Mouse (Mus musculus) left cerebral cortex, adult 9 months (tissue): ENCODE results near the gene Rlf.

Source experiments
- DNase-seq, 2 experiments: peaks; one replicate each; pipeline ENCODE4 v3.0.0; 2022; ENCODE audit warnings: low spot score in 2 of 2

The Rlf gene

DNA sequence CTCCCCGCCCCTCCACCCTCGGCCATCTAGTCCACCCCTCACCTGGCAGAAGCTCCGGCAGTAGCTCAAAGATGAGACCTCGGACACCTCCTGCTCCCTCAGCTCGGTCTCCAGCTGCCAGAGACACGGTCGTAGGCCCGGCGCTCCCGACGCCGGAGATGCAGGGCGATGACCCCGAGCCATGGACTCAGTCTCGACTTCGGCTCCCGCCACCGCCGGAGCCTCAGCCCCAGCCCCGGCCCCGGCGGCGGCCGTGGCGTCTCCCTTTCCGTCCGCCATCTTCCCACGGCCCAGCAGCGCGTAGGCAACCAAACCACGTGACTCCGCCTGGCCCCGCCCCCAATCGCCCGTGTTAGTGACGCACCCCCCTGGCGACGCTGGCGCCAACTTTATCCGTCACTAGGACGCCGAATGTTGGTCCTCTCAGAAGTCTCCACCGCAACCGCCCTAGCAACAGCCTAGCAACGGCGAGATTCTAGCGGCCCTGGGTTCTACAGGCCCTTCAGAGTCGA, at the start of gene Rlf:
Gene Rlf, minus strand, starts transcription at position 292 of the 512 bp plus-strand sequence.
- peak; percentile 95 to 99 for DNase-seq

DNA sequence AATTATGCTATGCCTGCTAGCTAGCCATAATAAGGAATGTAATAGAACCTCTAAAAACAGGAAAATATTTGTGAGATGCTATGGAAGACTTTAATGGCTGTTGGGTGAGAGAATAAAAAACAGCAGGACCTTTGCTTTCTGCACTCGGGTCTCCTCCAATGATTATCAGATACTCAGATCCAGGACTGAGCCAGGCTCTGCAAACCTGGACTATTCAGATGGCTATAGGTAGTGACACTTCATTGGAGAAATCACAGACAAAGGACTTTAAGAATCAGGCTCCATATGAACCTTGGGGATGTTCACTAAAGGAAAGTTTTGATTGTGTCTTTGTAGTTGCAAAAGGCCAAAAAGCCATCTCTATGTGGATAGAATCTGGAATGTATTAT, 26.7 kb upstream of the Rlf start:
- no peak for DNase-seq

DNA sequence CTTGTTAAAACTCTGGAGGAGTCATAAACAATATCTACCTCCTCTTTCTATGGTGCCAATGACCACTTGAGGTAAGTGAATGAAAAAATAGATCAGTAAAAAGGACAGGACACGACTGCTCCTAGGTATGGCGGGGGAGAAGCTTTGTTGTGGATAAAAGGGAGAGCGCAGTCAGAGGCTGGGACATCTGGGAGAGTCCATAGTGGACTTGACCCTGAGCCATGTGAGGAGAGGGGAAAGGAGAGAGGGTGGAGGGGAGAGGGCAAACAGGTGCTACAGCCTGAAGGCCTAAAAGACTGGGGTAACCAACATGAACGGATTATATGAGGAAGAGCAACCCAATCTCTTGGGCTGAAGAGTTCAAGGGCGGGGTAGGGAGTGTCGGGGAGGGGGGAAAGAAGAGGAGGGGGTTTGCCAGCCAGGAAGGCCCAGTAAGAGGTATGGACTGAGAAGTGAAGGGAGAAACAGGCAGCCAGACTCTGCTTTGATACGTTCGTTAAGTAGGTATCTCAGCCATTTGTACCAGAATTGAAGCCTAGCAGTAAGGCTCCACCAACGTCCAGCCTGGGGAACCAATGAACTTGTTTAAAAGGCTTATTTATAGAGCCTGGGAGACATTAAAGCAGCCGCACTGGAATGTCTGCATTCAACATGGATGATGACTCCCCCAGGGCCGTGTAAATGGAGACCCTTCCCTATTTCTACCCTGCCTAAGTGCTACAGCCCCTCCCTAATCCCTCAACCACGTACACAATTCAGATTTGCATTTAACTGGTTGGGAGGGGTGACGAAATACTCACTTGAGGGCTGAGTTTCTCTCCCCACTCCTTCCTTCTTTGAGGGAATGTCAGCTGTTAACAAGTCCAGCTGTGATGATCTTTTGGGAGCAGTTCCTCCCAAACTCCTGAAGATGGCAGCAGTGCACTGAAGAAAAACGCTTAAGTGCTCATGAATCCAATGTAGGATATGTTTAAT, 26.0 kb upstream of the Rlf start:
- DNase-seq: no peak

GRCm38 (mm10) chr4:121239878-121240277, 25.0 kb upstream of the Rlf start:
- no peak for DNase-seq

DNA sequence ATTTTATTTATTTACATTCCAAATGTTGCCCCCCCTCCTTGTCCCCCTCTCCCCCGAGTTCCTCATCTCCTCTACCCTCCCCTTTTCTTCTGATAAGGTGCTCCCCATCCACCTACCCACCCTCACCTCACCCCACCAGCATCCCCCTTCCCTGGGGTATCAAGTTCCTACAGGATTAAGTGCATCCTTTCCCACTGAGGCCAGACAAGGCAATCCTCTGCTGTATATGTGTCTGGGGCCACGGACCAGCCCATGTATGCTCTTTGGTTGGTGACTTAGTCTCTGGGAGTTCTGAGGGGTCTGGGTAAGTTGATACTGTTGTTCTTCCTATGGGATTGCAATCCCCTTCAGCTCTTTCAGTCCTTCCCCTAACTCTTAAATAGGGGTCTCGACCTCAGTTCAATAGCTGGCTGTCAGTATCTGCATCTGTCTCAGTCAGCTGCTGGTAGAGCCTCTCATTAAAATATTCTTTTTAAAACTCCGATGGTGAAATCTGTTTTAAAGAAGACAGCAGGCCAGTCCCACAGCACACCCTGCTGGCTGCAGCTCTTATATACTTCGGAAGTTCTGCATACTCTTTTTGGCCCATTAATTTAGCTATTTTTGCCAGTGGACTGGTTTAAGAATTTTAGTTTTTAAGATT, 17.0 kb upstream of the Rlf start:
- DNase-seq: peak in 1 of 2 experiments; percentile 52

DNA sequence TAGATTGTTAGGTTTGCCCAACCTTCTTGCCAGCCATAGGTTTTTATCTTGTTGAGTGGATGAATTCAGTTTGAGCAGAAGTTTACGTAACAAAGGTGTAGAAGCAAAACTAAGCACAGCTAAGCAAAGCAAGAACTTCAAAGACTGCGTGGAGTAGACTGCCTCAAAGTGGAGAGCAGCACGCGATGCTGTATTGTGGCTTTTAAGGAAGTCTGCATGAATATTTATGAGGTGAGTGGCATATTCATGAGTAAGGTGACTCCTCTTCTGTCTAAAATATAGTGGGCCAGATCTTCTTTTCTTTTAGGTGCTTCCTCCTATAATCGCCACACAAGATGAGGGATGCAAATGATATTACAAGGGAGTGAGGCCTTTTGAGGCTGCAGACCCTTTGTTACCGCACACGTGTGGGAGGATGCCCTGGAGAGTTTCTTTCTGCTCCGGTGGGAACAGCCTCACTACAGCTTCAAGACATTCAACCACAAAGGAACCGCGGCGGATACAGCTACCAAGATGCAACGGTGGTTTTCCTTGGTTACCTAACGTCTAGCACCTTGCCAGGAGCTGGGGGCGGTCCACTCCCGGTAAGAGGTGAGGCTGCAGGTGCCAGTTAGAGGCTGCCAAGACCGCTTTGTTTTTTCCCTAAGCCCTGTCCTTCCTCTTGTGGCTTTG, 16.2 kb upstream of the Rlf start:
- no peak for DNase-seq

DNA sequence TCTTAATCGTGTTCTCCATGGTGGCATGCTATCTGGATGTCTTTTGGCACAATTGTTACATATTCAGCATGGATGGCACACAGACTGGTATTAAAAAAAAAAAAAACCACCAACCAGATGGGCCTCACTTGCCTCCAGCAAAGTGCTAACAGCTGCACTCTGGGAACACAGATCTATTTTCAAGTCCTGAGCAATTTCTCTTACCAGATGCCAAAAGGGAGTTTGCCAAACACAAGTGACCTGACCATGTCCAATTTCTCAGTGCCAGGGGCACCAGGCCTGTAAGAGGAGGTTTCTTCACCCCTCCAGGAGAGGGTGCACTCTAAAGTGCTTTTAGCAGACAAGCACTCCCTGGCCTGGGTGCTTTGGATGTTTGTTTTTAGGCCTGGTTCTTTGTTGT, 12.2 kb upstream of the Rlf start:
- peak in 1 of 2 experiments; percentile 28 for DNase-seq

GRCm38 (mm10) chr4:121225177-121225576, 10.3 kb upstream of the Rlf start:
- no peak for DNase-seq

- DNase-seq: no peak
Measured at GRCm38 (mm10) chr4:121223136-121223535, 8.3 kb upstream of the Rlf start.

- DNase-seq: no peak
Measured at GRCm38 (mm10) chr4:121216216-121216615, 1.3 kb upstream of the Rlf start.

DNA sequence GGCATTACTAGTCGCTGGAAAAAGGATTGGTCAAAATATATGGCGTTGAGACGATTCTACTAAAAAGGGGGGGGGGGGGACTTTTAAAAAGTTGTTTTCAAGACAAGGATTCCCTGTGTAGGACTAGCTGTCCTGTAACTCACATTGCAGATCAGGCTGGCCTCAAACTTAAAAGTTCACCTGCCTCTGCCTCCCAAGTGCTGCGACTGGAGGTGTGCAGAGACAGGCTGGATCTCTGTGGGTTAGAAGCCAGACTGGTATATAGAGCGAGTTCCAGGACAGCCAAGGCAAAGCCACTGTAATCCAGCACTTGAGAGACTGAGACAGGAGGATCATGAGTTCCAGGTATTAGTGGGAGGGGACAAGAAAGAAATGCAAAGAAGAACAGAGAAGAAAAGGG, 605 bp upstream of the Rlf start:
- no peak for DNase-seq

- DNase-seq: peak in 1 of 2 experiments; percentile 34
Measured at GRCm38 (mm10) chr4:121213936-121214792, 720 bp downstream of the Rlf start.

GRCm38 (mm10) chr4:121208911-121209310, 6.0 kb downstream of the Rlf start:
- DNase-seq: no peak

- no peak for DNase-seq
Measured at GRCm38 (mm10) chr4:121197856-121198255, 17.0 kb downstream of the Rlf start.

GRCm38 (mm10) chr4:121196995-121197394, 17.9 kb downstream of the Rlf start:
- DNase-seq: no peak

GRCm38 (mm10) chr4:121196205-121196604, 18.7 kb downstream of the Rlf start:
- DNase-seq: no peak

DNA sequence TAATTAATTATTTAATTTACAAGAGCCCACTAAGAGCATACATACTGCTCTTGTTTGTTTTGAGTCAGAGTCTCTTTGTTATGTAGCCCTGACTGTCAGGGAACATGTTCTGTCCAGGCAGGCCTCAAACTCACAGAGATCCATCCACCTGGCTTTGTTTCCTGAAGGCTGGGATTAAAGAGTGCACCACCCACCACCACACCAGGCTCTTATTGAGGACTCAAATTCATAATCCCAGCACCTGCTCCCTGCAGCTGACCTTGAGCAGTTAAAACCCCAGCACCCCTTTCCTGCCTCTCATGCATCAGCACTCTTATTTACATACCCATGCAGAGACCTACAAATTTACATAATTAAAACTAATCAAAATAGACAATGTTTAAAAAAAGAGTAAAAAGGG, 20.1 kb downstream of the Rlf start:
- no peak for DNase-seq

GRCm38 (mm10) chr4:121192306-121192705, 22.6 kb downstream of the Rlf start:
- no peak for DNase-seq

GRCm38 (mm10) chr4:121189341-121189740, 25.5 kb downstream of the Rlf start:
- no peak for DNase-seq

DNA sequence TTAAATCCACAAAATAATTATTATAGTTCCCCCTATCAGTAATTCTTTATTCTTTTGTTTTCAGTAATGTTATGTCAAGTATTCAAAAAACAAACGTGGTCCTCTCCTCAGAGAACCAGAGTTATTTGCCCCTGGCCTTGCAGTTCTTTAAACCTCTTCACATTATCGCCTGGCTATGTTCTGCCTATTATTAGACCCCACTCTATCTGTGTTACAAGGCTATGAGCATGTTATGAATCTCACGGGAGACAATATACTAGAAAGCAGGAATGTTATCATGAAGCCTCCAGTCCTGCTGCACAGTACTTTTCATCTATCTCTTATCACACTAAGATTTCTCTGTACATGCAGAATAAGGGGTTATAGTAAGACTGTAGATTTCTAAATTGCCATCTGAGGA, 35.2 kb downstream of the Rlf start:
- DNase-seq: no peak

GRCm38 (mm10) chr4:121167656-121168055, 47.2 kb downstream of the Rlf start:
- no peak for DNase-seq
